Mouse (Mus musculus) neural tube, embryonic 11.5 days (tissue): ENCODE data around the gene Mettl21c. TPM values are rescaled to one million over a fixed set of nuclear protein-coding genes. Genes with fewer than 3 reads are reported as not detected.

ENCODE experiments used
- ATAC-seq: fragments of 200-750 bp; cut with Nextera tagmentation; 2 replicates; pipeline ENCODE4 v1.8.0; 2017; ENCODE audit warnings: moderate number of reproducible peaks, mild to moderate bottlenecking, moderate TSS enrichment, moderate library complexity; ENCODE audit not compliant: insufficient read depth, low FRiP score, low TSS enrichment
- DNase-seq: peaks from one replicate; pipeline ENCODE4 v3.0.0-alpha.2; 2015; ENCODE audit warnings: low spot score
- H3K27ac ChIP-seq: fragments of 300-500 bp; sonication (generic); 2 replicates; pipeline ENCODE4 v1.5.1; 2014; ENCODE audit warnings: low read depth, mild to moderate bottlenecking, low read length
- H3K27me3 ChIP-seq: fragments of 300-500 bp; sonication (generic); 2 replicates; pipeline ENCODE4 v1.6.1; 2014; ENCODE audit warnings: mild to moderate bottlenecking, low read length, mixed read lengths; ENCODE audit not compliant: control insufficient read depth, insufficient read depth
- H3K36me3 ChIP-seq: fragments of 300-500 bp; sonication (generic); 2 replicates; pipeline ENCODE4 v1.6.1; 2014; ENCODE audit warnings: mild to moderate bottlenecking, low read length, moderate library complexity, mixed read lengths; ENCODE audit not compliant: control insufficient read depth, insufficient read depth
- H3K4me1 ChIP-seq: fragments of 300-500 bp; sonication (generic); 2 replicates; pipeline ENCODE4 v1.6.1; 2014; ENCODE audit warnings: low read length, mixed read lengths; ENCODE audit not compliant: control insufficient read depth, insufficient read depth
- H3K4me2 ChIP-seq: fragments of 300-500 bp; sonication (generic); 2 replicates; pipeline ENCODE4 v1.6.1; 2014; ENCODE audit warnings: low read depth, mild to moderate bottlenecking, moderate library complexity
- H3K4me3 ChIP-seq: fragments of 300-500 bp; sonication (generic); 2 replicates; pipeline ENCODE4 v1.5.1; 2014; ENCODE audit warnings: low read depth, low read length
- H3K9ac ChIP-seq: fragments of 300-500 bp; sonication (generic); 2 replicates; pipeline ENCODE4 v1.6.1; 2014; ENCODE audit warnings: mild to moderate bottlenecking, low read length
- H3K9me3 ChIP-seq: fragments of 300-500 bp; sonication (generic); 2 replicates; pipeline ENCODE4 v1.6.1; 2016; ENCODE audit warnings: low read length; ENCODE audit not compliant: control insufficient read depth
- WGBS: fragments of 180-500 bp; shearing (Covaris S2); extraction: QIAGEN DNeasy Blood & Tissue Kit; methylation state at CpG from one replicate; pipeline ENCODE4 v1.1.7; 2014; 5-methylcytosine and 5-hydroxymethylcytosine counted together
- polyA plus RNA-seq: library from polyadenylated mRNA; unstranded; fragments of >200 nt; fragmentation: Nextera tagmentation; extraction: Ambion mirVana; gene quantifications from 2 replicates; pipeline ENCODE4 v1.2.1, GENCODE M21; 2014

Gene Mettl21c
- polyA plus RNA-seq, 1 experiment from 2014 or later, result 0.69 TPM

DNA sequence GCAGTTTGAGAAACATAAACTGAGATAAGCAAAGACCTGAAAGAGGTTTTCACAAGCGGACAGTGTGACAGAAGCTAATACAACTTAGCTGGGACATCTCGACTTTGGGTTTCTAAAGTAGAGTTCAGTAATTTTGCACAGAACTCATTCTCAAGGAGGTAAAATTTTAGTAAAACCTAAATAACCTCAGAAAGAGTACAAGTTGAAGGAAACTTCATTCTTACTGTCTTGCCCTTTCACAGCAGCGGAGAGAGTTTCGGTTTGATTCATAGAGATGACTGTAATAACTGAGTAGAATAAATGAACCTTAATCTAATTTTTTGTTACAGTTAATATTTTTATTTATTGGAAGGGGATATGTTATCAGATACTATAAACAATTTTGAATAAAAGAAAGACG lies 13.1 kb upstream of the Mettl21c start:
- no peak for ATAC-seq
- 89% methylated on average over 5 of the region's 5 CpGs for WGBS
- no peaks in the 10 kb centered on the region for H3K27me3 ChIP-seq

DNA sequence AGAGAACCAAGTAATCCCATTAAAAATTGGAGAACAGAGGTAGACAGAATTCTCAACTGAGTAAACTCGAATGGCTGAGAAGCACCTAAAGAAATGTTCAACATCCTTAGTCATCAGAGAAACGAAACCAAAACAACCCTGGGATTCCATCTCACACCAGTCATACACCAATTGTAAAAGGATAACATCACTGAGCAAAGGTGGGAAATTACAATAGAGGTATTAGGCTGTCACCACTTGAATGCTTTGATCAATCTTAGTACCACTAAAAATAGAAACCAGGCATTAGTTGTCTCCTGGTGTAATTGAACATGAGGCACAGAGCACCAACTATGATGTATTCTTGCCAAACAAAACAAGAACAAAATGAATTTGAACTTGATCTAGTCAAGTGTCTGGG lies 12.4 kb upstream of the Mettl21c start:
- Histone ChIP-seq H3K36me3 (no peaks in the 10 kb centered on the region), H3K4me1 (no peaks in the 10 kb centered on the region)

More for the DNA sequence above, 13.1 kb upstream of the Mettl21c start:
- H3K4me2 ChIP-seq, result no peak overlapping the region
- H3K4me3 ChIP-seq, result no peak overlapping the region
- no peaks in the 10 kb centered on the region for H3K36me3 ChIP-seq
- H3K27ac ChIP-seq, result no peak overlapping the region
- no peaks in the 10 kb centered on the region for H3K4me1 ChIP-seq
- H3K9ac ChIP-seq, result no peak overlapping the region
- no peak for DNase-seq
- H3K9me3 ChIP-seq, result no peaks in the 10 kb centered on the region

DNA sequence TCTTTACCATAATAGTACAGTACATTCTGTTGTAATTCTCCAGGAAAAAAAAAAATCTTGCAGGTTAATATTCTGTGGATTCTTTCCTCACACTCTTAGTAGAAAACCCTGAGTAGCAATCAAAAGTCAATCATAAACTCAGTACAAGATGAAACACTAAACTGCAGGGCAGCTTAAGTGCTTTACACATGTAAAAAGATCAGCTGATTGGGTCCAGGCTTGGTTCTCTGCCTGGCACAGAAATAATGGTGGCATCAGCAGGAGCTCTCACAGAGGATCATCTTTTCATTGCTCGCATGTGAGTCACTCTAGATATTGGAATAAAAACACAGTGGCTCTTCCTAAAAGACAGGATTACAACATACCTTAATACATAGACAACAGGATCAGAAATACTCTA lies 7.8 kb upstream of the Mettl21c start:
- WGBS, result 93% methylated on average over 1 of the region's 1 CpGs
- H3K4me2 ChIP-seq, result no peak overlapping the region
- no peak overlapping the region for H3K4me3 ChIP-seq
- H3K36me3 ChIP-seq, result no peaks in the 10 kb centered on the region
- H3K9me3 ChIP-seq, result no peaks in the 10 kb centered on the region
- no peak overlapping the region for H3K9ac ChIP-seq
- H3K27me3 ChIP-seq, result no peaks in the 10 kb centered on the region
- H3K27ac ChIP-seq, result no peak overlapping the region
- H3K4me1 ChIP-seq, result no peaks in the 10 kb centered on the region
- no peak for ATAC-seq
- DNase-seq, result no peak

More for the DNA sequence above, 12.4 kb upstream of the Mettl21c start:
- Histone ChIP-seq H3K27me3 (no peaks in the 10 kb centered on the region), H3K9ac (no peak overlapping the region), H3K9me3 (no peaks in the 10 kb centered on the region), H3K4me2 (no peak overlapping the region), H3K4me3 (no peak overlapping the region), H3K27ac (no peak overlapping the region)
- DNase-seq, result no peak
- no peak for ATAC-seq
- 82% methylated on average over 2 of the region's 2 CpGs for WGBS

DNA sequence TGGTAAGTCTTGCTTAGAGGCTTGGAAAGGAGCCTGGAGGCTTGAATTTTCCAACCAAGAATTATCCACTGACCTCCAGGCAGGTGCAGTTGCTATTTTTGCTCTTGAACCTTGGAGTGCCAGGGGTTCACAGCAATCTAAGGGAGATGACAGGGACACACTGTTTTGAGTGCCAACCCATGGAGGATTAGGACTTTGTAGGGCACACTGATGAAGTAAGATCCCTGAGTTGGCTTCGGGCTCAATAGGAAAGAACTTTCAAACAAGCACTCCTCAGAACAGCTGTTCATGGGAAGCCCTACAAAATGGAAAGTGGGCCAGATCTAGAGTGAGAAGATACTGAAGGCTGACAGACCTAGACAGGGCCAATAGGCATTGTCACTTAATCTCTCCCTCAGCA lies 2.8 kb upstream of the Mettl21c start:
- no peaks in the 10 kb centered on the region for H3K27me3 ChIP-seq
- H3K4me3 ChIP-seq, result no peak overlapping the region
- WGBS, result 89% methylated on average over 1 of the region's 1 CpGs
- no peaks in the 10 kb centered on the region for H3K4me1 ChIP-seq
- H3K9me3 ChIP-seq, result no peaks in the 10 kb centered on the region
- H3K4me2 ChIP-seq, result no peak overlapping the region
- DNase-seq, result no peak
- H3K9ac ChIP-seq, result no peak overlapping the region
- no peak for ATAC-seq
- no peak overlapping the region for H3K27ac ChIP-seq
- H3K36me3 ChIP-seq, result no peaks in the 10 kb centered on the region

DNA sequence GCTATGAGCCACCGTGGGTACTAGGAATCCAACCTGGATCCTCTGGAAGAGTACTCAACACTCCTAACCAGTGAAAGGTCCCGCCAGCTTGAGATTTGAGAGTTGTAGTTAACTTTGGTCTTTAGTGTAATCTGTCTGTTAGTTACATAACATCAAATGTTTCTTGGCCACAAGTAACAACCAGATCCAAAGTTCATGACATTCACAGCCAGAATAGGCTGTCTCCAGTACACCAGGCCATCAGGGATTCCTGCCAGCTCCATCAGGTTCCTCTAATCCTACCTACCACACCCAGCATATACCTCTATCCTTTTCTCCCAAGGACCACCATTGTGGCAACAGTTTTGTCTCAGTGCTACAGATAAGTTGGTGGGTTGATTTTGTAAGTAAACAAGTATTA lies 4.3 kb downstream of the Mettl21c start:
- H3K36me3 ChIP-seq, result no peaks in the 10 kb centered on the region

DNA sequence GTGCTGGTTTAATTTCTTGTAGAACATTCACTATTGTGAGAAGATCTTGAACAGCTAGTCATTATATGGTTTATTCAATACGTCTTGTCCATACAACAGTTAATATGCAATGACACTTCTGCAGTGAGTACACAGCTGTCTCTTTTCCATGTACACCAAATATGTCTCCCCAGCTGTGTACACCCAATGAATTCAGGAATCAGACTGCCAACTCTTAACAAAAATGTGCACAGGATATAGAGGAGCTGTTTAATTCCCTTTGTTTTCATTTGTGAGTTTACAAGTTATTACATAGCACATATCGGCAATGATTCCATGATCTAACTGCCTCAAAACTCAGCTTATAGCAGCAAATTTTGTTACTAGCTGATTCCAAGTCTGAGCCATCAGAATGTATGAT lies 15.3 kb downstream of the Mettl21c start:
- Histone ChIP-seq H3K36me3 (no peaks in the 10 kb centered on the region), H3K9ac (no peak overlapping the region), H3K4me2 (no peak overlapping the region), H3K27ac (no peak overlapping the region), H3K27me3 (no peaks in the 10 kb centered on the region), H3K9me3 (no peaks in the 10 kb centered on the region), H3K4me1 (no peaks in the 10 kb centered on the region), H3K4me3 (no peak overlapping the region)
- ATAC-seq (no peak), DNase-seq (no peak)
- 94% methylated on average over 2 of the region's 2 CpGs for WGBS

More for the DNA sequence above, 4.3 kb downstream of the Mettl21c start:
- Histone ChIP-seq H3K9me3 (no peaks in the 10 kb centered on the region), H3K9ac (no peak overlapping the region), H3K4me1 (no peaks in the 10 kb centered on the region), H3K4me3 (no peak overlapping the region), H3K27ac (no peak overlapping the region), H3K27me3 (no peaks in the 10 kb centered on the region), H3K4me2 (no peak overlapping the region)
- ATAC-seq, result no peak
- 84% methylated on average over 2 of the region's 2 CpGs for WGBS
- no peak for DNase-seq

DNA sequence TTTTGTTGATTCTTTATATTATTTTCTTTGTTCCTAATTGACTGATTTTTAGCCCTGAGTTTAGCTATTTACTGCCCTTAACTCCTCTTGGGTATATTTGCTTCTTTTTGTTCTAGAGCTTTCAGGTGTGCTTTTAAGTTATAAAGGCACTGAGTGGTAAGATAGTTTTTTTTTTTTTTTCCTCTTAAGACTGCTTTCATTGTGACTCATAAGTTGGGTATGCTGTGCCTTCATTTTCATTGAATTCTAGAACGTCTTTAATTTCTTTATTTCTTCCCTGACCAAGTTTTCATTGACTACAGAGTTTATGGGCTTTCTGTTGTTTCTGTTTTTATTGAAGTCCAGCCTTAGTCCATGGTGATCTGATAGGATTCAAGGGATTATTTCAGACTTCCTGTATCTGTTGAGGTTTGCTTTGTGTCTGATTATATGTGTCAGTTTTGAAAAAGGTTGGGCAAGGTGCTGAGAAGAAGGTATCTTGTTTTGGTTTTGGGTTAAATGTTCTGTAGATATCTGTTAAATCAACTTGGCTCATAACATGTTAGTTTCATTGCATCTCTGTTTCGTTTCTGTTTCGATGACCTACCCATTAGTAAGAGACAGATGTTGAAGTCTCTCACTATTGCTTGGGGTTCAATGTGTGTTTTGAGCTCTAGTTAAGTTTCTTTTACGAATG lies 22.8 kb downstream of the Mettl21c start:
- DNase-seq (no peak), ATAC-seq (no peak)
- Histone ChIP-seq H3K4me3 (no peak overlapping the region), H3K9ac (no peak overlapping the region), H3K27ac (no peak overlapping the region), H3K4me2 (no peak overlapping the region), H3K27me3 (no peaks in the 10 kb centered on the region), H3K4me1 (no peaks in the 10 kb centered on the region), H3K9me3 (no peaks in the 10 kb centered on the region), H3K36me3 (peaks cover 13% of the 10 kb centered on the region)
- WGBS, result 91% methylated on average over 4 of the region's 4 CpGs

DNA sequence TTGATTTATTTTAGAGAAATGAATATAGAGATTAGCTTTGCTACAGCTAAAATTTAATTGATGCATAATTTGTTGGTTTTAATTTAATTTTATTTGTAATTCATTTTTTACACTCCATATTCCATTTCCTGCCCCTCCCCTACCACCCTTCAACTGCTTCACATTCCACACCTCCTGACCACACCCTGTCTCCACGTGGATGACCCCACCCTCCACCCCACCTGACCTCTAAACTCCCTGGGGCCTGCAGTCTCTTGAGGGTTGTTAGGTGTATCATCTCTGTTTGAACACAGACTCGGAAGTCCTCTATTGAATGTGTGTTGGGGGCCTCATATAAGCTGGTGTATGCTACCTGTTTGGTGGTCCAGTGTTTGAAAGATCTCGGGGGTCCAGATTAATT lies 48.7 kb downstream of the Mettl21c start:
- ATAC-seq (no peak), DNase-seq (no peak)
- no peak overlapping the region for H3K4me2 ChIP-seq
- WGBS, result 69% methylated on average over 3 of the region's 3 CpGs
- H3K36me3 ChIP-seq, result peaks cover 2% of the 10 kb centered on the region; the same call in 1 of the 2 replicates
- H3K27me3 ChIP-seq, result no peaks in the 10 kb centered on the region
- H3K9me3 ChIP-seq, result no peaks in the 10 kb centered on the region
- no peak overlapping the region for H3K27ac ChIP-seq
- no peaks in the 10 kb centered on the region for H3K4me1 ChIP-seq
- H3K9ac ChIP-seq, result no peak overlapping the region
- no peak overlapping the region for H3K4me3 ChIP-seq

DNA sequence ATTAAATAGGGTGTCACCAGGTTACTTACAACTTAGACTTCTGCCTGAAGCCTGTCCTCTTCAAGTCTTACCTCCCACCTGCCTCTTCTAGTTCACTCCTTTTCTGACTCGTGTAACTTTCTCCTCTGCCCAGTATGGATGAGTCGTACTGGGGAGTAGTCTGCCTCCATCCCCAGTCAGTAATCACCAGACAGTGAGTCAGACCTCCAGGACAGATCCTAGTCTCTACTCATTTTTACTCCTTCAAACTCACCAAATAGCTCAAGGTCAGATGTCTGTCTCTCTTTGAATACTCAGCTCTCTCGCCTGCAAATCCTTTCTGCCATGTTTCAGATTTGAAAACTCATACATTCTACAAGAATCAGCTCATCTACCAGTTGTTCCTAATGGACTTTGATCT lies 50.5 kb downstream of the Mettl21c start:
- peaks cover 2% of the 10 kb centered on the region; the same call in 1 of the 2 replicates for H3K36me3 ChIP-seq
- ATAC-seq, result no peak
- no peak overlapping the region for H3K27ac ChIP-seq
- H3K4me3 ChIP-seq, result no peak overlapping the region
- H3K9me3 ChIP-seq, result no peaks in the 10 kb centered on the region
- no peak overlapping the region for H3K4me2 ChIP-seq
- H3K27me3 ChIP-seq, result no peaks in the 10 kb centered on the region
- no peaks in the 10 kb centered on the region for H3K4me1 ChIP-seq
- no peak for DNase-seq
- H3K9ac ChIP-seq, result no peak overlapping the region
- WGBS, result 91% methylated on average over 3 of the region's 3 CpGs
